Mouse (Mus musculus) layer of hippocampus, adult 11-12 months (tissue): ENCODE data around the gene Tktl2.
A peak's percentile ranks its signal among the peaks of the same experiment; 100 is the strongest.

ENCODE experiments used
- DNase-seq: peaks from one replicate; pipeline ENCODE4 v3.0.0; 2022; ENCODE audit warnings: low spot score

The Tktl2 gene

DNA sequence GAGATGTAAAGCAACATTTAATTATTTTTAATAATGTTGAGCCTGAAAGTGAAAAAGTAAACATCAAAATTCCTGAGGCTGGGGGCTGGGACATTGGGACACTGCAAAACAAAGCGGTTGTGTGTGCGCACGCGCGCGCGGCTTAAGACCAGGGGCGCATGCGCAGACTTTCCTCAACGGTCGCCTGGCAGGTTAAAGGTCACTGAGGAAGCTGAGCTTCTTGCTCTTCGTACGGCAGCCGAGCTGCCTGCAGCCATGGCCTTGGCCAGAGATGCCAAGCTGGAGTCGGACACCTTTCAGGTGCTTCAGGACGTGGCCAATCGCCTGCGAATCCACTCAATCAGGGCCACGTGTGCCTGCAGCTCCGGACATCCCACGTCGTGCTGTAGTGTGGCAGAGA lies at the start of gene Tktl2:
TSS of gene Tktl2 (plus strand) at position 220 of the 400 bp plus-strand sequence.
- no peak for DNase-seq

DNA sequence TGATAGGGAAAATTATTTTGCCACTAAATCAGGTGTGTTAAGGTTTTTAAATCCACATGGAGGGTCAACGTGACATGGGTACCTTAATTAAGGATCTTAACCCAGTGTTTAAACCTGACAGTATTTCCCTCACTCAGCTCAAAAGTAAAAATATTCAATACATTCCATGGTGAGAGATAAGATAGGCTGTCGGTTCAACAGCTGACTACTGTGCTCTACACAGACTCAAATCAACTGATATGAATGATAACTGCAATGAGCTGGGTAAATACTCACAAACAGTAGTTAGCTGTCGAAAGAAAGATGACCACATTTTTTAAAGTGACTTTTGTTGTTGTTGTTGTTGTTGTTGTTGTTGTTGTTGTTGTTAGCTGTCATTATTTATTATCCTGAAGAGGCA lies 41.7 kb upstream of the Tktl2 start:
- DNase-seq: no peak

DNA sequence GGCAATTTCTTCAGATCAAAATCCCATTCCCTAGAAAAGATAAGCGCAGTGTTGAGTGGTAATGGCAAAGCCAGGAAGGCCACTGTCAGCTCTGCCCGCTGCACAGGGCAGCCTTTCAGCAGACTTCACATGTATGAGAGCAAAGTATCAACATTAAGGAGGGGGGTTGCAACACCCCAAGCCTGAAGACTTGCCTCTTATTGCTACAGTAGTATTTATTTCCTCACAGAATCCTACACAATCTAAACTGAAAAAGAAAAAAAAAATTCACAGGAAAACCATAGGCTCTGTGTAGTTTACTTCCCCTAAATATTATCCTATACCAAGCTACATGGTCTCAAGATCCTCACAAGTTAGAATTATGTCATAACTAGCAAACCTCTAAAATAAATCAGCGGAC lies 34.7 kb upstream of the Tktl2 start:
- DNase-seq: no peak

DNA sequence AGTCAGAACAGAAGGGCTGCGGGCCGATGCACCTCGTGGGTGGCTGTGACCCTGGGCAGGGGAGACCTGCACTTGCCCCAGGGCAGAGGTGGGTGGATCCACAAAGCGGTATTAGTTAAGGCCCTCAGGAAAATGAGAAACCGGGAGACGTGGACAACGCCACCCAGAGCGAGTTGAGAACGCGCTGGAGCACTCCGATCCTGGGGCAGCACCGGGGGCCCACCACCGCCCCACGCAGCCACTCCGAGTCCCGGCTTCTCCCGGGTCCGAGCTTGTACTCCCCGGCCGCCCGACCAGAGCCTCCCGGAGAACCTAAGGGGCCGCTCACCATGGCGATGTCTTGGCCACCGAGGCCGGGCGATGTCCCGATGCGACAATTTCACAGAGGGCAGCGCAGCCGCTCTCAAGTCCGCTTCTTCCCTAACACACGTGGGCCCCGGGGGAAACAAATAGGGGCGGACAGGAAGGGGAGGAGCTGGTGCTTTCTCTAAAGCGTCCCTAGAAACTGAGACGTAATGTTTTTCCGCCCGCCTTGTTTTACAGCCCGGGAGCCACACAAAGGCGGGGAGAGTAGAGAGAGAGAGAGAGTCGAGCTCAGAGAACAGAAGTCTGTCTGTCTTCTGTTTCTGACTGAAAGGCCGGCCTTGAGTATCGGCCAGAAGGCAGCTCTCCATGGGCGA lies 25.3 kb upstream of the Tktl2 start, which contains the start of gene Tma16:
TSS of gene Tma16 (minus strand) at position 447 of the 680 bp plus-strand sequence.
- peak; percentile 86 for DNase-seq

DNA sequence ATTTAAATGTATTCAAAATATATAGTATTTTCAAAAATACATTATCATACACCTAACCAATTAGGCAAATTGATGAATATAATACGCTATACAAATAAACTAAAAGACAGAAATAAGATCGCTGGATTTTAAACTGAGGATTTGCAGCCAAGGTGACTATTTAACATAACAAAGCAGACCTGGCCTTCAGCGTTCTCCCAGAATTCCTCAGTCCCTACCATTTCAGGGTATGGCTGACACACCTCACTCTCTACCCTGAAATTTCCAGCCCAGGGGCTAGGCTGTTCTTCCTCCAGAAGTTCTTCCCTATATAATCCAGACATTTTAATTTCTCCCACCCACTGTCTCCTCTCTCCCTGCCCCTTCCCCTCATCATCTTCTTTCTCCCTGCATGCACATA lies 23.0 kb upstream of the Tktl2 start:
- no peak for DNase-seq

DNA sequence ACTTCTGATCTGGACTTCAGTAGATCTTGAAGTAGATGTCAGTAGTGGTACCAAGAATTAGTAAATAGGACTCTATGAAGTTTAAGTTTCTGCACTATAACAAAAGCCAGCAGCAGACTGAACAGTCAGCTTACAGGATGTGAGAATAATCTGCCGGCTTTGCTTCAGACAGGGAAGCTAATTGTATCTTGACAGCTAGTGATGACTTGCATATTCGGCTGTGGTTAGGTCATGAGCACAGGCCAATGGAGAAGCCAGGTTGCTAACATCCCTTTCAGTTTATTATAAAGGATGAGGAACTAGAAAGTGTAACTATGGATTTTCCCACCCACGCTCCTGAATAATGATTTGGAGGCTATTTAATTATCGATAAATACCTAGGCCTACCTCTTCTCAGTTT lies 20.9 kb upstream of the Tktl2 start:
- no peak for DNase-seq

DNA sequence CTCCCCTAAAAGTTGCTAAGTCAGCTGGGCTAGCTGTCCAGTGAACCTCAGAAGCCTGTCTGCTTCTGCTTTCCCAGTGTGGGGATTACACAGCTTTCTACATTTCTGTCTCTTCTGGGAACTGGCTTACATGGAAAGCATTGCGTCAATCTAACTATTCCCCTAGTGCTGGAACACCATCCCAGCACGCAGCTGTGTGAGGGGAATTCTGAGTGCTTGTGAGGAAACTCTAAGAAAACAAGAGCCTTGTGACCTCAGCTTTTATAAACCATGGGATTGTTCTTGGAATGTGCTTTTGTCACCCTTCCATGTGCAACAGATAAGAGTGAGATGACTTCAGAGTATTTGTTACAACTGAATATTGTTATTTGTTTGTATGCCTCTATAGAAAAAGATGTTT lies 17.1 kb upstream of the Tktl2 start:
- DNase-seq: no peak

DNA sequence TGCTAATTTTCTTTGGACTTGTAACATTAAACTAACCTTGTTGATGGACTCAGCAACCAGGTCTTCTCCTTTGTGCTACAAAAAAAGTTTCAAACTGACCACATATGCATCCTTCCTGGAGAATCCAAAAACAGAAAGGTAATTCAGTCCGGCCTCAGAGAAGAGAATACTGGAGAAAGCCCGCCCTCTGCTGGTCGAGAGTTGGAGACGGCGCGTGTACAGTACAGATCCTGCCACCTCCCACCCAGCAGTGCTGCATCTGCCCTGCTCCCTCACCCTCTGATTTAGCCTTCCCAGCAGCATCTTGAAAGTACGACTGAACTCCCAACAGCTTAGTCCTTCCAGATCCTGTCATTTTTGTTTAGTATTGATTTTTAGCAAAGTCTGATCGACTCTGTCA lies 15.8 kb upstream of the Tktl2 start:
- peak; percentile 85 for DNase-seq

DNA sequence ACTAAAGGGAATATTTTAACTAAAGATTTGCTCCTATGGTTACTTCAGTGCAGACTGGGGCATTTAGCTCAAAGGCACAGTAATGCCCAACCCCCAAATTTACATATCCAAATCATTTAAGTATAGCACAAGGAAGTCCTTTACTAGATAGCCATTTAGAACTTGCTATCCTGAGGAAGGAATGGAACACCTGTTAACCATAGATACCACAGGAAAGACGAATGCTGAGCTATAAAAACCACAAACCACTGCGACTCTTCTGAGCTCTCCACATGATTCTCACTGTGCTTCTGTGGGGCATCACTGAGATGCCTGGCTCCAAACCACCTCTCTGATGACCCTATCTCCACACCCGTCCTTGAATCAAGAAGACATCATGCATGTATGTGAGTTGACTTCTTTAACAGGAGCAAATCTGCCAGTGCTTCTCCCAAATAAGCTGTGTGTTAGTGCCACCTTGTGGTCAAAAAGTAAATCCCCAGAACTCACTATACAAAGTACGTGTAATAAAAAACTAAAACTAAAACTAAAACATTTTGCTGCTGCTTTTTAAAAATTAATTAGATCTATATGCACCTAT lies 14.5 kb upstream of the Tktl2 start:
- DNase-seq: peak; percentile 63

DNA sequence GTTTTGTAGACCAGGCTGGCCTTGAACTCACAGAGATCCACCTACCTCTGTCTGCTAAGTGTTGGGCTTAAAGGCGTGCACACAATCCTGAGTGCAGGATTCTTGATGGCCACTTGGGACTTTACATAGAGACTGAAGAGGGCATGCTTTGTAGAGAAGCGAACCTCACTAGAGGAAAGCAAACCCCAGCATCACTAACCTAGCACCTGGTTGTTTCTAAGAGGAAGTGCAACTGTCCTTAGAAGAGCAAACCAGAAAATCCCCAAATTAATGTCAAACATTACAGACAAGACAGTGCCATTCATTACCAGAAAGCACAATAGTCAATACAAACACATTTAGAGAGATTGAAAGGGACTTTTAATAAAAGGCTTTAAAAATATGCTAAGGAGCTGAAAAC lies 8.2 kb upstream of the Tktl2 start:
- no peak for DNase-seq

DNA sequence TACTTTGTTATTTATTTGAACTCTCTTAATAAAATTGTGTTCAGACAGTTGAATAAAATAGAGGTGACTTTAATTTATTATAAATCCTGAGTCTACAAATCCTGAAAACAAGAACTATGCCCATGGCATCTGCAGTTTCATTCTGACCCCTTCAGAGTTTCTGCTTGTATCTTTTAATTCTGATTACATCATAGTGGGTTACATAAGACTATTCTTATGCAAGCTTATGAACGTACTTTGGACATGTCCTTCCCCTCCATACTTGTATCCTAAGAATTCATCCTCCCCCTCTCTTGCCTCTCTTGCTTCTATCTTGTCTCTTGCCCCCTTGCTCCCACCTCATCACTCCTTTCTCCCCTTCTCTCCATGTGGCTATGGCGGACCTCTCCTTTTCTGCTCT lies 7.6 kb downstream of the Tktl2 start:
- no peak for DNase-seq

DNA sequence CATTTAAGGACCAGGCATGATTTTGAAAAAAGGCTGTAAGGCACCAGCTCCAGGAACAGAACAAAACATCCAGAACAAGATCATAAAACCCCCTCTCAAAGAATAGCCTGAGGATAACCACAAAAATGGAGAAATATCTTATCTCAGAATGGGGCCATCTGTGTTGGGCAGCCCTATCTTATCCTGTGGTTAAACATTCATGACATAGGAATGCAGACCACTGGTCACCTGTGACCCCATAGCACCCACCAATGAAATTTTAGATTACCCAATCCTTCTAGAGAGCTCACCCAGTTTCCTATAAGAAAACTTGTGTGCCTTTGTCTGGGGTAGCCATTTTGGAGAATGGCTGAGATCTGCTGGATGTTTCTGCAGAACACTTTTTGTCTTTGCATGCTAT lies 9.0 kb downstream of the Tktl2 start:
- no peak for DNase-seq

DNA sequence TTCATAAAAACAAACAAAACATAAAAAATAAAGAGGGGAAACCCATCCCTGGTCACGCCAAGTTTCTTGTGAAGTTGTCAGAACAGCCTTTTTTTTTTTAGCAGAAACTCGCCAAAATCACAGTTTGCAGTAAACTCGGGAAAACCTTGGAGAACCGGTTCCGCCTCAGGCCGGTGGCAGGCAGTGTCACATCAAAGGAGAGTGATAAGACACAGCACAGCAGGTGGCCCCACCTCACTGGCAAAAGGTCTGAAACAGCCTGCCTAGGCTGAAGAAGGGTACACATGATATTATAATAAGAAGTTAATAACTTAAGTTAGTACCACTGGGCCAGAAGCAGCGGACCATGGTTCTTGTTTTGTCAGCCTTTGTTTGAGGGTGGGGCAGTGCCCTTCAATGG lies 38.5 kb downstream of the Tktl2 start:
- no peak for DNase-seq
